ENCODE assay signal across 28 mouse cellular contexts in the genomic region with DNA sequence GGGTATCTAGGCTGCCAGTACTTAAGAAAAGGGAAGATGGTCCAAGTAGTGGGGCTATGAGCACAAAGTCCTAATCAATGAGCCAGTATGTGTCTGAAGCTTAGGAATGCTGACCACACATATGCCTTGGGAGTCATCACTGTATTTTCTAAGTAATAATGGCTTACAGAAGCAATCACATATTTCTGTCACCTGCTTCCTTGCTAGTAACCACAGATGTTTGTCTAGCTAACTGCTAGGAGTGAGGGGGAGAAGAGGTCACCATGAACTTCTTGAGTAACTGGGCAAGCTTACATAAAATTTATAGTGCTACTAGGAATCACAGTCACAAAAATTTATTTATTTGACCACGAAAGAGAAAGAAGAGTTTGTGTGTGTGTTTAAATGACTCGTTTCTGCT. TPM values are rescaled to one million over a fixed set of nuclear protein-coding genes. Genes with fewer than 3 reads are reported as not detected.
DNase-seq lines count a peak whose midpoint lies in the region; ATAC-seq and TF ChIP-seq lines count a peak whose summit lies in the region.
"Had no signal": no experiment of that assay in that cellular context is flagged by ENCODE, and none has a peak within 500 bp of the region (broad histone marks: within the 10 kb centered on the region; RNA-seq: fewer than 3 reads in every experiment).

No protein-coding gene starts in this region.

- H3K27me3 ChIP-seq in myocyte (ENCODE audit: control insufficient read depth, insufficient read depth, insufficient read length) = no peaks in the 10 kb centered on the region
- no peaks in the 10 kb centered on the region for H3K27me3 ChIP-seq in midbrain, postnatal 0 days (ENCODE audit: insufficient read depth, low read length)
- H3K27me3 ChIP-seq: embryonic facial prominence, embryonic 13.5 days; forebrain, embryonic 12.5 days; hindbrain, embryonic 13.5 days; intestine, embryonic 15.5 days had no signal

- peak overlapping the region; percentile 61 for H3K4me2 ChIP-seq in myocyte (ENCODE audit: low read depth)
- H3K4me2 ChIP-seq in midbrain, postnatal 0 days (ENCODE audit: low read depth, low read length, poor library complexity, severe bottlenecking) = no peak overlapping the region
- H3K4me2 ChIP-seq: embryonic facial prominence, embryonic 13.5 days; forebrain, embryonic 12.5 days; heart, embryonic 11.5 days; hindbrain, embryonic 13.5 days; intestine, embryonic 15.5 days had no signal

- TF ChIP-seq POLR2A in myocyte (IDR thresholded peaks at IDR 0.05; ENCODE audit: insufficient read length, low read depth) = no peak

- no peak for TF ChIP-seq CTCF in midbrain, postnatal 0 days (IDR thresholded peaks at IDR 0.05)

- DNase-seq in 3T3-L1 (ENCODE audit: low read depth, low spot score) (peak; percentile 77), 416B (ENCODE audit: low read depth) (peak; percentile 57), NIH3T3 (ENCODE audit: low read depth) (peak; percentile 24)
- no peak for DNase-seq in thymus, adult 18-20 months
- no peak for DNase-seq in midbrain, postnatal 0 days (ENCODE audit: low spot score)
- DNase-seq: adrenal gland, adult 2 months; adrenal gland, postnatal 25 days; B cell, adult 2 months; cerebellum, adult 11-12 months; cerebellum, adult 8-10 months; cerebellum, postnatal 10 days; cerebellum, postnatal 36 days; embryo, embryonic 11 days; gastrocnemius, postnatal 10 days; gastrocnemius, postnatal 36 days had no signal

- H3K27ac ChIP-seq in midbrain, postnatal 0 days (ENCODE audit: low read depth, low read length) = no peak overlapping the region
- H3K27ac ChIP-seq: embryonic facial prominence, embryonic 10.5 days; embryonic facial prominence, embryonic 13.5 days; forebrain, embryonic 12.5 days; hindbrain, embryonic 10.5 days; hindbrain, embryonic 13.5 days; intestine, embryonic 15.5 days had no signal

- H3K4me1 ChIP-seq in midbrain, postnatal 0 days (ENCODE audit: insufficient read depth, low read length) = no peaks in the 10 kb centered on the region
- H3K4me1 ChIP-seq: forebrain, embryonic 12.5 days; hindbrain, embryonic 10.5 days; hindbrain, embryonic 13.5 days; intestine, embryonic 15.5 days had no signal

- ATAC-seq in midbrain, postnatal 0 days (ENCODE audit: low FRiP score) = no peak
- ATAC-seq: CD4-positive, CD25-positive, alpha-beta regulatory T cell, adult 4 months; forebrain, embryonic 16.5 days; hindbrain, embryonic 16.5 days; intestine, embryonic 15.5 days had no signal

- H3K9me3 ChIP-seq in midbrain, postnatal 0 days (ENCODE audit: low read length) = no peaks in the 10 kb centered on the region
- H3K9me3 ChIP-seq: embryonic facial prominence, embryonic 10.5 days; embryonic facial prominence, embryonic 13.5 days; forebrain, embryonic 12.5 days; hindbrain, embryonic 10.5 days; hindbrain, embryonic 13.5 days; intestine, embryonic 15.5 days had no signal

- H3K4me3 ChIP-seq in myocyte = no peak overlapping the region
- H3K4me3 ChIP-seq in midbrain, postnatal 0 days (ENCODE audit: low read depth, low read length) = no peak overlapping the region
- H3K4me3 ChIP-seq: embryonic facial prominence, embryonic 10.5 days; embryonic facial prominence, embryonic 13.5 days; erythroblast, embryonic 14.5 days; forebrain, embryonic 12.5 days; hindbrain, embryonic 10.5 days; hindbrain, embryonic 13.5 days; intestine, embryonic 15.5 days had no signal

- no peaks in the 10 kb centered on the region for H3K36me3 ChIP-seq in myocyte (ENCODE audit: control insufficient read depth, insufficient read depth)
- no peaks in the 10 kb centered on the region for H3K36me3 ChIP-seq in midbrain, postnatal 0 days (ENCODE audit: insufficient read depth, low read length)
- H3K36me3 ChIP-seq: embryonic facial prominence, embryonic 10.5 days; embryonic facial prominence, embryonic 13.5 days; forebrain, embryonic 12.5 days; hindbrain, embryonic 13.5 days; intestine, embryonic 15.5 days had no signal

- no peak overlapping the region for H3ac ChIP-seq in myocyte (ENCODE audit: control insufficient read depth, insufficient read length)

- peaks cover 57% of the 10 kb centered on the region for H3K79me2 ChIP-seq in myocyte (ENCODE audit: control insufficient read depth, insufficient read depth)

- no peak overlapping the region for H3K9ac ChIP-seq in midbrain, postnatal 0 days (replicated peaks; ENCODE audit: low read length, poor library complexity, severe bottlenecking)
- H3K9ac ChIP-seq: embryonic facial prominence, embryonic 13.5 days; forebrain, embryonic 12.5 days; hindbrain, embryonic 13.5 days; intestine, embryonic 15.5 days had no signal

- 89% methylated on average over 2 of the region's 2 CpGs for WGBS in midbrain, postnatal 0 days

TF ChIP-seq in myocyte, 11 proteins besides CTCF, POLR2A, EP300 and RAD21:
- TF ChIP-seq TCF12 (IDR thresholded peaks at IDR 0.05; ENCODE audit: insufficient read depth, poor library complexity, severe bottlenecking) (no peak), REST (IDR thresholded peaks at IDR 0.05; ENCODE audit: insufficient read depth, insufficient read length) (no peak), USF1 (IDR thresholded peaks at IDR 0.05; ENCODE audit: low read depth) (no peak), E2F4 (IDR thresholded peaks at IDR 0.05; ENCODE audit: insufficient read depth) (no peak), CEBPB (IDR thresholded peaks at IDR 0.05; ENCODE audit: insufficient read depth, poor library complexity, severe bottlenecking) (0 out of 2 replicates have a peak, but pooled peaks have one; percentile 31), MYOD1 (IDR thresholded peaks at IDR 0.05; ENCODE audit: control insufficient read depth in 1 of 3, insufficient read length in 2 of 3, low read depth in 2 of 3) (no peak)

RNA-seq across cellular contexts. Expression of a gene that starts 22.5 kb away (rescaled TPM):
- 11.4 TPM for polyA plus RNA-seq in myocyte (2012; fragmentation: generic; extraction: Trizol)
- 15.5 and 20.1 TPM in 2 replicates for total RNA-seq in midbrain, postnatal 0 days (2014; rRNA removed)
- polyA plus RNA-seq in midbrain, postnatal 0 days (2015; fragmentation: Nextera tagmentation; extraction: Ambion mirVana) = 4.9 and 5.9 TPM in 2 replicates

RNA-seq across cellular contexts. Expression of a gene that starts 53.6 kb away (rescaled TPM):
- polyA plus RNA-seq in myocyte (2012; fragmentation: generic; extraction: Trizol) = 1.1 TPM
- total RNA-seq in midbrain, postnatal 0 days (2014; rRNA removed) = 27.9 and 28.0 TPM in 2 replicates
- 30.2 and 35.7 TPM in 2 replicates for polyA plus RNA-seq in midbrain, postnatal 0 days (2015; fragmentation: Nextera tagmentation; extraction: Ambion mirVana)
- total RNA-seq: MEL had no signal
- polyA plus RNA-seq: erythroblast, embryonic 14.5 days had no signal

Comparison
In these comparisons a context has a peak if more than half of its experiments do, and no peak if none do; other contexts are left out.
1. DNase-seq: peak in 3T3-L1 (single experiment), 416B (single experiment) and NIH3T3 (single experiment); none in thymus, adult 18-20 months (0 of 2) and midbrain, postnatal 0 days (single experiment).
2. RNA of a gene that starts 53.6 kb away (polyA plus RNA-seq): 30.2 to 35.7 TPM in midbrain, postnatal 0 days; 1.1 TPM in myocyte (single experiment); every median in the first group is over 10 times any median in the second.